Mouse (Mus musculus) cortical plate, adult 2 months (tissue): ENCODE results near the gene Gm20532. TPM values are rescaled to one million over a fixed set of nuclear protein-coding genes. Genes with fewer than 3 reads are reported as not detected.

ENCODE experiments used
- H3K27ac ChIP-seq: fragments of 200-500 bp; 2 replicates; pipeline ENCODE4 v1.5.1; 2012; ENCODE audit warnings: low read length, control low read depth, inconsistent platforms; ENCODE audit not compliant: insufficient read depth
- H3K4me1 ChIP-seq: fragments of 200-500 bp; 2 replicates; pipeline ENCODE4 v1.6.1; 2011; ENCODE audit warnings: low read length; ENCODE audit not compliant: control insufficient read depth, insufficient read depth
- H3K4me3 ChIP-seq: fragments of 200-500 bp; 2 replicates; pipeline ENCODE4 v1.5.1; 2011; ENCODE audit warnings: mild to moderate bottlenecking, low read length, control low read depth; ENCODE audit not compliant: insufficient read depth
- CTCF ChIP-seq: fragments of 200-500 bp; IDR thresholded peaks from 2 replicates; pipeline ENCODE4 v1.5.1; 2011; ENCODE audit warnings: mild to moderate bottlenecking, control low read depth, low read length; ENCODE audit not compliant: insufficient read depth; ENCODE audit errors: extremely low read depth
- POLR2A ChIP-seq: fragments of 200-500 bp; IDR thresholded peaks from 2 replicates; pipeline ENCODE4 v1.6.1; 2011; ENCODE audit warnings: mild to moderate bottlenecking, low read length, control low read depth; ENCODE audit not compliant: insufficient read depth; ENCODE audit errors: extremely low read depth
- polyA plus RNA-seq: library from polyadenylated mRNA; depleted of rRNA; stranded (reverse); fragments of >200 nt; gene quantifications from 2 replicates; pipeline ENCODE4 v1.2.3, GENCODE M21; 2012

Gm20532 gene
- polyA plus RNA-seq, 1 experiment: not detected

DNA sequence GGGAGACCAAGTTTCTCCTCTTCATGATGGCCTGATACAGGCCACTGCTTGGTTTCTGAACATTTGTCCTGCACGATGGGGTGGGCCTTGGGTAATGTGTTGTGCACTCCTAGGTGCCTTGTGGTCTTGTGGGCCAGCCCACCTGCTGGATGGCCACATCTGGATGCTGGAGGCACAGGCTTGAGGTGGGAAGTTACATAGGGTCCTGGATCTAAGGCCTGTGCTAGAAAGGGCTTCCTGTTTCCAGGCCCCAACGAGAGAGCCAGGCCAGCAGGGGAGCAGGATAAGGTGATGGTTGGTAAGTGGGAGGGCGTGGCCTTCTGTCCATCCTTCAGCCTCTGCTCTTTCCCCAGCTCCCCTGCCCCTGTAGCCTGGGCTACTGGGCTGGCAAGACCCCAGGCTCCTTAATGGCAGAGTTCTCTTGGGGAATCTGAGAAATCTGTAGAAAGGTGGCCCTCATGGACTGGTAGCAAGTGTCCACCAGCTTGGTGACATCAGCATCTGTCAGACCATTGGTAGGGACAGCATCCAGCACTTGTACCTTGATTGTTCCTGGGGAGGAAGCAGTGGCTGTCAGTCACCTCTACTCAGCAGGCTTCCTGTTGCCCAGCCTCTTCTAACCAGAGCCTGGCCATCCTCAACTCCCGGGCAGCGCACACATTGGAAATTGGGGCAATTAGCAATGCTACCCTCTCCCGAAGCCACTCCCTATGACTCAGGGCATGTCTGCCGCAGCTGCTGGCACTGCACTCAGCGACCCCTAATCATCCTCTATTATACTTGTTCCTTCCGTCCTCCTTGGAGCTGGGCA lies 7.0 kb downstream of the Gm20532 start:
- no peak overlapping the region for H3K27ac ChIP-seq
- no peaks in the 10 kb centered on the region for H3K4me1 ChIP-seq
- 0 out of 2 replicates have a peak, but pooled peaks have one; percentile 19 for TF ChIP-seq POLR2A
- TF ChIP-seq CTCF: no peak

DNA sequence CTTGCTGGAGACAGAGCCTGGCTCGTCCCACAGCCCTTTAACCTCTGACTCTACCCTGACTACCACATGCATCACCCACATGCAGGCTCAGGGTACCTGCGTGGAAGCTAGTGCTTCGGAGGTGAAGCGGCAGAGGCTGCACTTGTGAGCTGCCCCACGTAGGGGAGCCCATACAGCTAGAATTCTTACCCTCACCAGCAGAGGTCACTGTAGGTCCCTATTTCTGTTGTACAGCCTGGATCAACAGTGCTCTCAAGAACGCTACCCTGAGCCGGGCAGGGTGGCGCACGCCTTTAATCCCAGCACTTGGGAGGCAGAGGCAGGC lies 7.5 kb downstream of the Gm20532 start:
- TF ChIP-seq POLR2A (no peak), CTCF (peak; percentile 43; the same call in 1 of the 2 replicates)
- H3K4me3 ChIP-seq: no peak overlapping the region
- H3K27ac ChIP-seq: no peak overlapping the region
- no peaks in the 10 kb centered on the region for H3K4me1 ChIP-seq

More for the DNA sequence above, 7.0 kb downstream of the Gm20532 start:
- H3K4me3 ChIP-seq: no peak overlapping the region

DNA sequence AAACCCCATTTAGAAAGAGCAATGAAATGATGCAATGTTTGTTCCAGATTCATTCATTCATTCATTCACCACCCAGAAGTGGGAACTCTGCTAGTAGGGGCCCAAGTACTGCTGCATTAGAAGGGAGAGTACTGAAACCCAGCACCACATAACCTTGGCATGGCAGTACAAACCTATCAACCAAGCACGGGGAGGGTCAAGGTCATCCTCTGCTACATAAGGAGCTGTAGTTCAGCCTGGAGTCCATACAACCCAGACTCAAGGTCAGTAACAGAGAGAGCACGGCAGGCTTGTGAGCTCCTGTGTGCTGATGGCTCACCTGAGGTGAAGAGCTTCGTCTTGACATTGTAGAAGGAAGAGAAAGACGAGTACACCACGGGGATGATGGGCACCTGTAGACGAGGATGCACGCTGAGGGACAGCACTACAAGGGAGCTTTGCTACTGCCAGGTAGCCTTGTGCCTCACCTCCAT lies 8.1 kb downstream of the Gm20532 start:
- Histone ChIP-seq H3K27ac (no peak overlapping the region), H3K4me3 (no peak overlapping the region), H3K4me1 (no peaks in the 10 kb centered on the region)
- no peak for TF ChIP-seq POLR2A
- TF ChIP-seq CTCF: no peak

DNA sequence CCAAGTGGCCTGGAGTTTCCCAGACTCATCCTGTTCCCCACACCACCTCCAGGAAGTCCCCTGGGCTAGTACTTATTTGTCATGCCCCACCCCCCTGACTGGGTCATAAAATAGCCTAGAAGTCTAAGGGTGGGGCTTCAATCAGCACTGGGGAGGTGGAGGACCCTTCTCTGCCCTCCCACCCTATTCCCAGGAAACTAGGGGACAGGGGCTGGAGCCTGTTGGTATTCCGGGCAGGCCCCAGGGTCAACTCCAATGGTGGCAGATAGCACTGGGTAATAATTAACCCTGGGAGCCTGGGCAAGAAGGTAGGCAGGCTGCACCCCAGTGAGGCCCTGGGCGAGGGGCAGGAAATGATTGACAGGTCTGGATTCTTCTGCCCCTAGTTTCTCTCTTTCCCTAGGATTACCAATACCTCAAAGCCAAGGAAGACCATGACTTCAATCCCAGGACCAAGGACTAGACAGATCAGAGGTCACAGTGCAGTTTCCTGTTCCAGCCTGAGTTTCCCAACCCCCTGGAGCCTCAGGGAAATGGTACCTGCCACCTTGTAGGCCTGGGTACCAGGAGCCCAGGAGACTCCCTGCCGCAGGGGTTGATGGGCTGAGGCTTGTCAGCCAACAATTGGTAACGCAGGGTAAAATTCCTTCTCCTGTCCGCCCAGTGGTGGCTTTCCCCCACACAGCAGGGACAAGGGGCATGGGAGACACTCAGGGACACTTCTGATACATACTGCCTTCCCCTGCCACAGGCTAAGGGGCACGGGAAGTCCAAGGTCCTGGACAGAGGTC lies 8.7 kb downstream of the Gm20532 start:
- Histone ChIP-seq H3K4me3 (no peak overlapping the region), H3K4me1 (no peaks in the 10 kb centered on the region), H3K27ac (no peak overlapping the region)
- TF ChIP-seq CTCF: no peak
- TF ChIP-seq POLR2A: no peak

DNA sequence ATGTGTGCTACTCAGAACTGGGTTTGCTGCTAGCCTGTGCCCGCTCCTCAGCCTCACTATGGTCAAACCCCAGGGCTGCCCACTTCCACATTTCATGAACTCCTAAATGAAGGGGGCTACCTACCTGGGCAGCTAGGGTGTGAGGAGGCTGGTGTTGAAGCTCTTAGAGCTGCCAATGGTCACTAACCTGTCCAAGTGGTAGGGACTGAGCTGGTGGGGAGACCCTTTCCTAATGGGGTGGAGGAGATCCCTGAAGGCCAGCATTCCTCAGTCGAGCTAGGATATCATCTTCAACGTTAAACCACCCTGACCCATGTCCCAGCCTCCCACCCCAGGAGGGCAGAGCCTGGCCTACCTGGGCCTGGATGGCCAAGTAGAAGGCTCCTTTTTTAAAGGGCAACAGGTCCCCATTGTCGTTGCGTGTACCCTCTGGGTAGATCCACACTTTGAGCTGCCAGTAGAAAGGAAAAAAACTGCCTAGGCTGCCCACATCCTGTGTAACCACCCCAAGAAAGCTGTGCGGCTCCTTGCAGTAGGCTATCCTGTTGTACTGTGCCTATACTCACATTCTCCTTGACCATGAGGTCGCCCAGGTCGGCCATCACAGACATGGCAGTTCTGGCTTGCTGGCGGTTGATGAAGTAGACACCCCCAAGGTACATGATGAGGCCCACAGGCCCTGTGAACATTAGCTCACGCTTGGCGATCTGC lies 9.4 kb downstream of the Gm20532 start:
- TF ChIP-seq POLR2A (no peak), CTCF (no peak)
- no peak overlapping the region for H3K4me3 ChIP-seq
- H3K4me1 ChIP-seq: no peaks in the 10 kb centered on the region
- no peak overlapping the region for H3K27ac ChIP-seq

DNA sequence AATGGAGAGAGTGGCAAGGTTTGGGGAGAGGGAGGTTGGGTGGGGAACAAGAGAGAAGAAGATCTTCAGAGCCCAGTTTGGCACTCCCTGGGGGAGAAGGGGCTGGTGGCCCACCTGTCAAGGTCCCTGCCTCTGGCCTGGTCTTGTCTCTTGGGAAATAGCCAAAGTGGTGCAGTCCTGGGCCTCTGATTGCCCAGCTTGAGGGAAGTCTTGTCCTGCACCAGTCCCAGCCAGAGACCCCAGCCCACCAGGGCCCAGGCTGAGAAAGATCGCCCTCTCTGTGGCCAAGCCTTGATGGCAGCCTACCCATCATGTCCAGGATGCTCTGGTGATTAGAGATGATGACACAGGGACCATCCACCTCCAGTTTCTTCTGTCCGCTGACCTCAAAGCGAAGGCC lies 10.5 kb downstream of the Gm20532 start:
- TF ChIP-seq CTCF (no peak), POLR2A (no peak)
- Histone ChIP-seq H3K27ac (no peak overlapping the region), H3K4me3 (no peak overlapping the region), H3K4me1 (no peaks in the 10 kb centered on the region)

DNA sequence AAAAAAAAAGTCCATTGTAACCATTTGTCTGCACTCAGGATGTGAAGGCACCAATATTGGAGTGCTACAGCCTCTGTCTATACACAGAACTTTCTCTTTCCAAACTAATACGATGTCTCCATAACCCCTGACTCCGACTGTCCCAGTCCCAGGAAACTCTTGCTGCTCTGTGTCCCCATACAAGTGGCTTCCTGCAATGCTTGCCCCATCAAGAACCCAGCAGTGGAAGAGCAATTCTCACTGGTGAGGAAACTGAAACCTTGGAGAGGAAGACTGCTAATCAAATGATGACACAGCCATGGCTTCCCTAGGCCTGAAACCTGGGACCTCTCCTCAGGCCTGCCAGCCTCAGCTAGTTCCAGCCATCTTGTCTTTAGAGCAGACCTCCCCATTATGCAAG lies 11.4 kb downstream of the Gm20532 start:
- Histone ChIP-seq H3K4me3 (no peak overlapping the region), H3K4me1 (no peaks in the 10 kb centered on the region), H3K27ac (no peak overlapping the region)
- no peak for TF ChIP-seq POLR2A
- TF ChIP-seq CTCF: no peak

DNA sequence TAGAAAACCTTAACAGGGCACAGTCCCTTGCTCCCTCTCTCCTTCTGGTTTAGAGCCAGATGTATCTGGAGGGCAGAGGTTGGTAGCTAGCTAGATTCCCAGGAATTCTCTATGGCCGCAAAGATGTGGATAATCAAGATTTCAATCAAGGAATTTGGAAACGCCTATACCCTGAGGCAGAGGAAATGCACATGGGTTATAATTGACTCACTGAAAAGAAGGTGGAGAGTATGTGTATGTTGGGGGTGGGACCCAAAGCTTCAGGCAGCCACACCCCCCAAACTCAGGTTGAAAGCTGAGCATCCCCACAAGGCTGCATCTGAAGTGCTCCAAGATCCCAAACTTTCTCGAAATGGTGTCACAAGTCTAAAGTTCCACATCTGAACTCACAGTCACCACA lies 12.0 kb downstream of the Gm20532 start:
- Histone ChIP-seq H3K4me1 (no peaks in the 10 kb centered on the region), H3K4me3 (no peak overlapping the region), H3K27ac (no peak overlapping the region)
- no peak for TF ChIP-seq CTCF
- no peak for TF ChIP-seq POLR2A

DNA sequence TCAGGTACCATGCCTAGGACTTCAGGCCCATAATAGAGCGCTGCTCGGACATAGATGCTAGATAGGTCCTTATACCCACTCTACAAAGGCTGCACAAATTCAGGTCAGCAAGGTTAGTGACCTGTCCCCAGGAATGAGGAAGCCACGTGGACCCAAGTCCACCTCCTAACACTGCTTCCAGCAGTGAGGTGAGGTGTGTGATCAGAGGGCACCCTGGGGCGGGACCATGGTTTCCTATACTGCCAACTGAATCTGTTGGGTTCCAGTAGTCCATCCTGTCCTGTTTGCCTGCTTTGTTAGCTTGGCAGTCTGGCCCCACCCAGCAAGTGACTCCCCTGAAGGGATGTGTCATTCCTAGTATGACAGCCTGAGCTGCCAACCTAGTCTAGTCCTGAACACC lies 13.5 kb downstream of the Gm20532 start:
- Histone ChIP-seq H3K27ac (no peak overlapping the region), H3K4me1 (no peaks in the 10 kb centered on the region), H3K4me3 (no peak overlapping the region)
- TF ChIP-seq CTCF: no peak
- TF ChIP-seq POLR2A: no peak

DNA sequence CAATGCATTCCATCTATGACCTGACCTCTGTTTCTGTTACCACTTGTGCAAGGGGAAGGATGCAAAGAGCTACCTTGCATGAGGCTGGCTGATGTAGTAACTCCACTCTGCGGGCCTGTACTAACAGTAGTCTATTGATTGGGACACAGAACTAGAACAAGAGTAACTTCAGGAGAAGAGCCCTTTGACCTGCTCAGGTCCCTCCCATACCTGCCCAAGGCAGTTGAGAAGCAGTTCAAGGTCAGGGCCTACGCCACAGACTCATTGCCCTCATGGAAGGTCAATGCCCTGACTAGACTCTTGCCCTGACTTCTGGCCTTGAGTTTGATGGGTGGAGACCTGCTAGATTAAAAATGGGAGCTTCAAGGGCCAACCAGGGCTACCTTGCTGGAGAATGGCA lies 14.2 kb downstream of the Gm20532 start:
- Histone ChIP-seq H3K27ac (no peak overlapping the region), H3K4me1 (no peaks in the 10 kb centered on the region), H3K4me3 (no peak overlapping the region)
- no peak for TF ChIP-seq POLR2A
- TF ChIP-seq CTCF: no peak
